Comparison of ENCODE assay signal across 24 mouse cellular contexts in genomic region chr12:103509893-103510292, GRCm38 (mm10). TPM values are rescaled to one million over a fixed set of nuclear protein-coding genes. Genes with fewer than 3 reads are reported as not detected.
DNase-seq lines count a peak whose midpoint lies in the region; ATAC-seq lines count a peak whose summit lies in the region.
"Had no signal": no experiment of that assay in that cellular context is flagged by ENCODE, and none has a peak within 500 bp of the region (broad histone marks: within the 10 kb centered on the region; RNA-seq: fewer than 3 reads in every experiment).

No protein-coding gene starts in this region.

- H3K4me2 ChIP-seq in forebrain, embryonic 11.5 days (ENCODE audit: low read depth, low read length, severe bottlenecking): no peak overlapping the region
- no peak overlapping the region for H3K4me2 ChIP-seq in forebrain, embryonic 15.5 days (replicated peaks)
- H3K4me2 ChIP-seq in kidney, embryonic 14.5 days (replicated peaks; ENCODE audit: low read depth, low read length): no peak overlapping the region
- H3K4me2 ChIP-seq: hindbrain, embryonic 12.5 days; limb, embryonic 15.5 days had no signal

- H3K4me3 ChIP-seq in forebrain, embryonic 11.5 days (ENCODE audit: low read depth, low read length): no peak overlapping the region
- no peak overlapping the region for H3K4me3 ChIP-seq in forebrain, embryonic 15.5 days
- H3K4me3 ChIP-seq in kidney, embryonic 14.5 days (ENCODE audit: low read length): no peak overlapping the region
- H3K4me3 ChIP-seq: embryonic facial prominence, embryonic 10.5 days; hindbrain, embryonic 12.5 days; limb, embryonic 15.5 days had no signal

- no peak overlapping the region for H3K9ac ChIP-seq in forebrain, embryonic 11.5 days (ENCODE audit: low read length)
- H3K9ac ChIP-seq in forebrain, embryonic 15.5 days (replicated peaks): no peak overlapping the region
- H3K9ac ChIP-seq in kidney, embryonic 14.5 days (ENCODE audit: low read depth, low read length): no peak overlapping the region
- H3K9ac ChIP-seq: hindbrain, embryonic 12.5 days; limb, embryonic 15.5 days; liver, postnatal 0 days had no signal

- no peaks in the 10 kb centered on the region for H3K9me3 ChIP-seq in forebrain, embryonic 11.5 days (ENCODE audit: control insufficient read depth, low read length)
- no peaks in the 10 kb centered on the region for H3K9me3 ChIP-seq in forebrain, embryonic 15.5 days
- H3K9me3 ChIP-seq in kidney, embryonic 14.5 days (ENCODE audit: control insufficient read depth, low read length): no peaks in the 10 kb centered on the region
- H3K9me3 ChIP-seq: embryonic facial prominence, embryonic 10.5 days; hindbrain, embryonic 12.5 days; limb, embryonic 15.5 days had no signal

- peak; percentile 20 for DNase-seq in forebrain, embryonic 11.5 days (ENCODE audit: low spot score)
- DNase-seq in layer of hippocampus, adult 18-20 months (ENCODE audit: low spot score in 2 of 2): peak; percentile 75 to 90
- DNase-seq in left cerebral cortex, adult 9 months (ENCODE audit: low spot score in 2 of 2): peak; percentile 55 to 76
- peak; percentile 37 for DNase-seq in right cerebral cortex, postnatal 14 days
- no peak for DNase-seq in ovary, postnatal 10 days (ENCODE audit: low spot score)
- DNase-seq in cerebellum, adult 8-10 months: no peak
- DNase-seq: cerebellum, adult 11 months; cerebellum, postnatal 25 days; gastrocnemius, postnatal 25 days; heart, postnatal 10 days; liver, postnatal 0 days; lung, postnatal 36 days; retina, postnatal 1 day; thymus, postnatal 36 days had no signal

- no peaks in the 10 kb centered on the region for H3K36me3 ChIP-seq in forebrain, embryonic 11.5 days (ENCODE audit: control insufficient read depth, insufficient read depth, low read length)
- no peaks in the 10 kb centered on the region for H3K36me3 ChIP-seq in forebrain, embryonic 15.5 days
- H3K36me3 ChIP-seq in kidney, embryonic 14.5 days (ENCODE audit: control insufficient read depth, insufficient read depth, low read length): no peaks in the 10 kb centered on the region
- H3K36me3 ChIP-seq: embryonic facial prominence, embryonic 10.5 days; hindbrain, embryonic 12.5 days; limb, embryonic 15.5 days had no signal

- no peaks in the 10 kb centered on the region for H3K27me3 ChIP-seq in forebrain, embryonic 11.5 days (ENCODE audit: control insufficient read depth, insufficient read depth, low read length)
- H3K27me3 ChIP-seq in forebrain, embryonic 15.5 days: no peaks in the 10 kb centered on the region
- H3K27me3 ChIP-seq in kidney, embryonic 14.5 days (ENCODE audit: control insufficient read depth, insufficient read depth, low read length): no peaks in the 10 kb centered on the region
- H3K27me3 ChIP-seq: hindbrain, embryonic 12.5 days; limb, embryonic 15.5 days had no signal

- no peak for ATAC-seq in forebrain, embryonic 11.5 days (replicated peaks; ENCODE audit: low FRiP score)
- ATAC-seq in forebrain, embryonic 15.5 days (replicated peaks): no peak
- no peak for ATAC-seq in kidney, embryonic 14.5 days (ENCODE audit: low FRiP score, low TSS enrichment)
- ATAC-seq: liver, postnatal 0 days had no signal

- H3K27ac ChIP-seq in forebrain, embryonic 11.5 days (ENCODE audit: low read depth, low read length): no peak overlapping the region
- H3K27ac ChIP-seq in forebrain, embryonic 15.5 days (replicated peaks): no peak overlapping the region
- no peak overlapping the region for H3K27ac ChIP-seq in kidney, embryonic 14.5 days (ENCODE audit: low read depth, low read length)
- H3K27ac ChIP-seq: embryonic facial prominence, embryonic 10.5 days; hindbrain, embryonic 12.5 days; limb, embryonic 15.5 days had no signal

- 92% methylated on average over 8 of the region's 8 CpGs for WGBS in forebrain, embryonic 11.5 days
- 81% methylated on average over 8 of the region's 8 CpGs for WGBS in forebrain, embryonic 15.5 days
- 95% methylated on average over 8 of the region's 8 CpGs for WGBS in kidney, embryonic 14.5 days

- peaks cover 2% of the 10 kb centered on the region; the same call in 1 of the 2 replicates for H3K4me1 ChIP-seq in forebrain, embryonic 11.5 days (replicated peaks; ENCODE audit: control insufficient read depth, insufficient read depth, low read length)
- peaks cover 13% of the 10 kb centered on the region for H3K4me1 ChIP-seq in forebrain, embryonic 15.5 days
- H3K4me1 ChIP-seq in kidney, embryonic 14.5 days (ENCODE audit: control insufficient read depth, insufficient read depth, low read length): no peaks in the 10 kb centered on the region
- H3K4me1 ChIP-seq: embryonic facial prominence, embryonic 10.5 days; limb, embryonic 15.5 days had no signal

RNA-seq across cellular contexts. Expression of gene Ppp4r4, which starts 22.2 kb away (rescaled TPM):
- polyA plus RNA-seq in forebrain, embryonic 11.5 days (2014; fragmentation: Nextera tagmentation; extraction: Ambion mirVana): 4.0 TPM in 2 replicates
- polyA plus RNA-seq in forebrain, embryonic 15.5 days (2015; fragmentation: Nextera tagmentation; extraction: Ambion mirVana): 1.8 and 1.9 TPM in 2 replicates
- 10 to 100 TPM; 44.6 to 50.3 TPM for total RNA-seq in layer of hippocampus, adult 18-20 months (2021)
- polyA plus RNA-seq in kidney, embryonic 14.5 days (2014; fragmentation: Nextera tagmentation; extraction: Ambion mirVana): 1.2 and 2.0 TPM in 2 replicates

RNA-seq across cellular contexts. Expression of gene Ifi27l2b, which starts 52.9 kb away (rescaled TPM):
- not detected in 2 replicates for polyA plus RNA-seq in forebrain, embryonic 11.5 days (2014; fragmentation: Nextera tagmentation; extraction: Ambion mirVana)
- polyA plus RNA-seq in forebrain, embryonic 15.5 days (2015; fragmentation: Nextera tagmentation; extraction: Ambion mirVana): not detected in 2 replicates
- total RNA-seq in layer of hippocampus, adult 18-20 months (2021): not detected
- polyA plus RNA-seq in kidney, embryonic 14.5 days (2014; fragmentation: Nextera tagmentation; extraction: Ambion mirVana): not detected in 2 replicates
- total RNA-seq: gastrocnemius, postnatal 25 days; heart, postnatal 10 days; layer of hippocampus, postnatal 14 days; MEL had no signal
- polyA plus RNA-seq: embryonic facial prominence, embryonic 10.5 days; hindbrain, embryonic 12.5 days; kidney, embryonic 16.5 days; limb, embryonic 15.5 days; liver, postnatal 0 days; neural tube, embryonic 14.5 days; testis, adult 2 months had no signal

Comparison
In these comparisons a context has a peak if more than half of its experiments do, and no peak if none do; other contexts are left out.
1. DNase-seq: peak in forebrain, embryonic 11.5 days (single experiment), layer of hippocampus, adult 18-20 months (2 of 2), left cerebral cortex, adult 9 months (2 of 2) and right cerebral cortex, postnatal 14 days (single experiment); none in ovary, postnatal 10 days (single experiment) and cerebellum, adult 8-10 months (single experiment).